21 mouse cellular contexts compared by ENCODE assay signal in the genomic region with DNA sequence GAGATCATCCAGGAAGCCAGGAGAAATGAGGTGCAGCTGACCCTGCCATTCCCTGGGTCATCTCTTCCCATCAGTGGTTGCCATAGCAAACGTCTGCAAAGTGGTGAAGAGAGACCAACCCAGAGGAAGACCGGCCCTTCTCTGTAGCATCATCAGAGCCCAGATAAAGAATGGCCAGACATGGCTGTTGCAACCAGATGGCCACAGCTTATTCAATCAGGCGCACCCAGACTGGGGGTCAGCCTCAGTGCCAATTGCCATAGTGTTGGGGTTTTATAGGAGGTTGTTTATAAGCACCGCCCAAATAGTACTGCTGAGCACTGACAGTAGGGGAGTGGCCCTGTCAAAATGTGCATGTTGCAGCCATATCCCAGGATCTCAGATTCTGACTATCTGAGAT.
DNase-seq lines count a peak whose midpoint lies in the region; ATAC-seq and TF ChIP-seq lines count a peak whose summit lies in the region.
"Had no signal": no experiment of that assay in that cellular context is flagged by ENCODE, and none has a peak within 500 bp of the region (broad histone marks: within the 10 kb centered on the region; RNA-seq: fewer than 3 reads in every experiment).

No protein-coding gene starts in this region.

- H3K27me3 ChIP-seq in intestine, embryonic 15.5 days (replicated peaks) = no peaks in the 10 kb centered on the region
- no peaks in the 10 kb centered on the region for H3K27me3 ChIP-seq in intestine, postnatal 0 days (replicated peaks; ENCODE audit: control insufficient read depth, insufficient read depth, low read length)
- 0 out of 2 replicates have a peak, but pooled peaks cover 3% of the 10 kb centered on the region for H3K27me3 ChIP-seq in neural tube, embryonic 15.5 days (replicated peaks)
- H3K27me3 ChIP-seq: forebrain, embryonic 13.5 days; heart, embryonic 12.5 days had no signal

- TF ChIP-seq CTCF in intestine, postnatal 0 days (IDR thresholded peaks at IDR 0.05; ENCODE audit: low read depth) = no peak

- WGBS in intestine, embryonic 15.5 days = 50% methylated on average over 4 of the region's 4 CpGs
- WGBS in intestine, postnatal 0 days = 54% methylated on average over 4 of the region's 4 CpGs
- WGBS in neural tube, embryonic 15.5 days = 53% methylated on average over 4 of the region's 4 CpGs

- H3K9ac ChIP-seq in intestine, embryonic 15.5 days = no peak overlapping the region
- no peak overlapping the region for H3K9ac ChIP-seq in intestine, postnatal 0 days (ENCODE audit: low read depth, low read length)
- H3K9ac ChIP-seq in neural tube, embryonic 15.5 days (replicated peaks) = no peak overlapping the region
- H3K9ac ChIP-seq: forebrain, embryonic 13.5 days; forebrain, postnatal 0 days; heart, embryonic 12.5 days had no signal

- no peaks in the 10 kb centered on the region for H3K4me1 ChIP-seq in intestine, embryonic 15.5 days (replicated peaks)
- no peaks in the 10 kb centered on the region for H3K4me1 ChIP-seq in intestine, postnatal 0 days (replicated peaks; ENCODE audit: control insufficient read depth, insufficient read depth, low read length)
- H3K4me1 ChIP-seq in neural tube, embryonic 15.5 days = peaks cover 17% of the 10 kb centered on the region

- DNase-seq in adrenal gland, postnatal 14 days = peak; percentile 12
- no peak for DNase-seq in adrenal gland, postnatal 10 days
- peak; percentile 15 for DNase-seq in embryo, embryonic 11 days
- no peak for DNase-seq in embryo, embryonic 10 days (ENCODE audit: low spot score)
- DNase-seq in neural tube, embryonic 10.5 days (ENCODE audit: extremely low spot score, low spot score) = peak; percentile 35
- DNase-seq: adrenal gland, postnatal 36 days; B cell, adult 2 months; cerebellum, adult 8-10 months; forebrain, postnatal 0 days; gastrocnemius, postnatal 14 days; heart, postnatal 36 days; kidney, adult 11 months had no signal

- H3K4me3 ChIP-seq in intestine, embryonic 15.5 days (replicated peaks) = no peak overlapping the region
- H3K4me3 ChIP-seq in intestine, postnatal 0 days (ENCODE audit: low read depth, low read length) = no peak overlapping the region
- H3K4me3 ChIP-seq in neural tube, embryonic 15.5 days (replicated peaks) = no peak overlapping the region
- H3K4me3 ChIP-seq: embryonic facial prominence, embryonic 10.5 days; forebrain, embryonic 13.5 days; heart, embryonic 12.5 days had no signal

- no peaks in the 10 kb centered on the region for H3K9me3 ChIP-seq in intestine, embryonic 15.5 days
- H3K9me3 ChIP-seq in intestine, postnatal 0 days (ENCODE audit: control insufficient read depth) = no peaks in the 10 kb centered on the region
- H3K9me3 ChIP-seq in neural tube, embryonic 15.5 days (replicated peaks) = no peaks in the 10 kb centered on the region
- H3K9me3 ChIP-seq: embryonic facial prominence, embryonic 10.5 days; forebrain, embryonic 13.5 days; heart, embryonic 12.5 days had no signal

- no peaks in the 10 kb centered on the region for H3K36me3 ChIP-seq in intestine, embryonic 15.5 days
- H3K36me3 ChIP-seq in intestine, postnatal 0 days (ENCODE audit: control insufficient read depth, insufficient read depth) = no peaks in the 10 kb centered on the region
- no peaks in the 10 kb centered on the region for H3K36me3 ChIP-seq in neural tube, embryonic 15.5 days
- H3K36me3 ChIP-seq: embryonic facial prominence, embryonic 10.5 days; G1E; heart, embryonic 12.5 days had no signal

- H3K4me2 ChIP-seq in intestine, embryonic 15.5 days (replicated peaks) = no peak overlapping the region
- H3K4me2 ChIP-seq in intestine, postnatal 0 days (replicated peaks; ENCODE audit: low read depth) = no peak overlapping the region
- H3K4me2 ChIP-seq in neural tube, embryonic 15.5 days = no peak overlapping the region
- H3K4me2 ChIP-seq: forebrain, embryonic 13.5 days; heart, embryonic 12.5 days had no signal

- no peak overlapping the region for H3K27ac ChIP-seq in intestine, embryonic 15.5 days
- no peak overlapping the region for H3K27ac ChIP-seq in intestine, postnatal 0 days (ENCODE audit: low read depth, low read length)
- H3K27ac ChIP-seq in neural tube, embryonic 15.5 days (replicated peaks) = no peak overlapping the region
- H3K27ac ChIP-seq: embryonic facial prominence, embryonic 10.5 days; forebrain, embryonic 13.5 days had no signal

- peak; percentile 36; the same call in 1 of the 2 replicates for ATAC-seq in intestine, embryonic 15.5 days
- ATAC-seq in intestine, postnatal 0 days = no peak
- ATAC-seq in neural tube, embryonic 15.5 days (ENCODE audit: low FRiP score) = no peak
- ATAC-seq: CD4-positive, CD25-positive, alpha-beta regulatory T cell, adult 4 months; forebrain, embryonic 13.5 days; forebrain, postnatal 0 days; hindbrain, embryonic 16.5 days had no signal

Comparison
In these comparisons a context has a peak if more than half of its experiments do, and no peak if none do; other contexts are left out.
1. DNase-seq: peak in adrenal gland, postnatal 14 days (single experiment), embryo, embryonic 11 days (single experiment) and neural tube, embryonic 10.5 days (single experiment); none in adrenal gland, postnatal 10 days (single experiment) and embryo, embryonic 10 days (single experiment).